Mouse (Mus musculus) G1E (cell line): Measurements from ENCODE around the gene Fads2. TPM values are rescaled to one million over a fixed set of nuclear protein-coding genes. Genes with fewer than 3 reads are reported as not detected.
"Not testable (repeated sequence)": the region's sequence is repeated elsewhere in the genome, so short reads cannot be mapped to it uniquely, and the experiment has no call there.

Experiments
- ATAC-seq: 2 replicates; pipeline ENCODE4 v1.8.0; 2016; ENCODE audit warnings: mild to moderate bottlenecking; ENCODE audit not compliant: insufficient number of reproducible peaks, poor library complexity, low FRiP score, severe bottlenecking; ENCODE audit errors: extremely low read depth
- DNase-seq: peaks from one replicate; pipeline ENCODE4 v3.0.0; 2012; ENCODE audit warnings: low spot score
- H3K27me3 ChIP-seq: 2 replicates; pipeline ENCODE4 v1.6.1; 2012; ENCODE audit warnings: mild to moderate bottlenecking, low read length, inconsistent platforms; ENCODE audit not compliant: insufficient read depth
- H3K36me3 ChIP-seq: replicated peaks from 2 replicates; pipeline ENCODE3; 2012; ENCODE audit warnings: mild to moderate bottlenecking, inconsistent platforms
- H3K4me1 ChIP-seq: 2 replicates; pipeline ENCODE4 v1.6.1; 2012; ENCODE audit warnings: low read depth, low read length, inconsistent platforms, mixed read lengths; ENCODE audit not compliant: insufficient read depth
- H3K4me3 ChIP-seq: 2 replicates; pipeline ENCODE4 v1.5.1; 2012; ENCODE audit warnings: low read depth, mild to moderate bottlenecking, inconsistent platforms, low read length, moderate library complexity, mixed read lengths
- H3K9me3 ChIP-seq: replicated peaks from 2 replicates; pipeline ENCODE4 v1.6.1; 2012; ENCODE audit warnings: inconsistent platforms
- CTCF ChIP-seq: IDR thresholded peaks from 2 replicates; pipeline ENCODE4 v1.5.1; 2012; ENCODE audit warnings: low read depth, low read length, inconsistent platforms, mixed read lengths
- GATA1 ChIP-seq: IDR thresholded peaks from 2 replicates; pipeline ENCODE4 v1.6.1; 2012; ENCODE audit warnings: borderline replicate concordance, low read length, inconsistent platforms, mixed read lengths
- GATA2 ChIP-seq: IDR thresholded peaks from 2 replicates; pipeline ENCODE4 v1.6.1; 2012; ENCODE audit warnings: low read depth, low read length, inconsistent platforms, borderline replicate concordance
- POLR2AphosphoS5 ChIP-seq: IDR thresholded peaks from 2 replicates; pipeline ENCODE4 v1.6.1; 2012; ENCODE audit warnings: low read depth, low read length, inconsistent platforms; ENCODE audit not compliant: insufficient replicate concordance
- TAL1 ChIP-seq: conservative IDR thresholded peaks from 2 replicates; pipeline ENCODE4 v1.6.1; 2012; ENCODE audit warnings: low read depth, low read length, inconsistent platforms, mixed read lengths
- polyA plus RNA-seq: library from polyadenylated mRNA; stranded (reverse); fragments of >175 nt; gene quantifications from 2 replicates; pipeline ENCODE4 v1.2.3, GENCODE M21; 2012
- total RNA-seq, 2 experiments: library from RNA; stranded (forward) in 1 of 2; stranded (reverse) in 1 of 2; fragments of 200-1000 nt in 1 of 2; fragments of >200 nt in 1 of 2; fragmentation: Nextera tagmentation in 1 of 2; gene quantifications; 2 replicates each; pipeline ENCODE4 v1.2.3; 2014 to 2017

Fads2 gene
- total and polyA plus RNA-seq, 3 experiments, result 182 to 275 (median 226) TPM

DNA sequence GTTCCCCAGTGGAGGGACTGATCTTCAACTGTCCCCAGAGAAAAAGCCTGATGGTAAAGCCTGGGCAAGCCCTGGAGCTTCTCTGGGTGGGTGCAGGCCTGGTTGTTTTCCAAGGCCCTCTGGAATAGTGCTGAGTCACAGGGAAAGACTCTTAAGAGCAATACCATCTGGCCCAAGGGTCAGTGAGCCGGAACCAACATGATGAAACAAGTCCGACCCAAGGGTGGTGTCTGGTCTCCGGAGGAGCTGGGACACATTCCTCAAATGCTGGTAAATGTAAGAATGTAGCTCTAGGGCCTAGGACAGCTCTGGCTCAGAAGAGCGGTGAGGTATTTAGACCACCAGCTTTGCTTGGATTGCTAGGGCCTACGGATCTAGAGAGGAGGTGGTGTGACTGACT lies 35.9 kb upstream of the Fads2 start:
- ATAC-seq, result no peak
- TF ChIP-seq TAL1, result no peak
- no peak for TF ChIP-seq POLR2AphosphoS5
- TF ChIP-seq GATA1, result no peak
- no peak for TF ChIP-seq CTCF
- no peak for TF ChIP-seq GATA2
- H3K36me3 ChIP-seq, result no peaks in the 10 kb centered on the region
- no peak for DNase-seq
- H3K27me3 ChIP-seq, result peaks cover 5% of the 10 kb centered on the region; the same call in 1 of the 2 replicates
- no peak overlapping the region for H3K4me3 ChIP-seq
- H3K4me1 ChIP-seq, result peaks cover 9% of the 10 kb centered on the region
- no peaks in the 10 kb centered on the region for H3K9me3 ChIP-seq

DNA sequence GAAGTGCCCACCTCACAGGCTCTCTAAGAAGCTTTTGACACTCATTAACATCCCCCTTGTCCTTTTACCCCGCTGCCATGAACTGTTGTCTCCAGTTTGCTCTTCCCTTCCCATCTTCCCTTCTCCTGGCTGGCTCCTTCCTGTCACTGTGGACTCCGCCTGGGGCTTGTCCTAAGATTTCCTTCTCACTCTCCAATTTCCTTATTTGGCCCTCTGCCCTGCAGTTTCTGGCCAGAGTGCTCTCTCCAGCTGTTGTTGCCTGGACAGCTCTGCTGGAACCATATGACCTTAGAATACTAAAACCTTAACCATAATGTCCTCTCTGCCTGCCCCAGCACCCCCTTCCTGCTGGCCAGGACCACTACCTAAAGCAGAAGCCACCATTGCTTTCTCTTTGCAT lies 33.1 kb upstream of the Fads2 start:
- H3K27me3 ChIP-seq, result 0 out of 2 replicates have a peak, but pooled peaks cover 5% of the 10 kb centered on the region
- ATAC-seq (no peak), DNase-seq (no peak)
- H3K4me3 ChIP-seq, result no peak overlapping the region
- no peaks in the 10 kb centered on the region for H3K9me3 ChIP-seq
- no peaks in the 10 kb centered on the region for H3K36me3 ChIP-seq
- peaks cover 5% of the 10 kb centered on the region for H3K4me1 ChIP-seq
- TF ChIP-seq CTCF (no peak), GATA2 (no peak), TAL1 (no peak), GATA1 (no peak), POLR2AphosphoS5 (no peak)

DNA sequence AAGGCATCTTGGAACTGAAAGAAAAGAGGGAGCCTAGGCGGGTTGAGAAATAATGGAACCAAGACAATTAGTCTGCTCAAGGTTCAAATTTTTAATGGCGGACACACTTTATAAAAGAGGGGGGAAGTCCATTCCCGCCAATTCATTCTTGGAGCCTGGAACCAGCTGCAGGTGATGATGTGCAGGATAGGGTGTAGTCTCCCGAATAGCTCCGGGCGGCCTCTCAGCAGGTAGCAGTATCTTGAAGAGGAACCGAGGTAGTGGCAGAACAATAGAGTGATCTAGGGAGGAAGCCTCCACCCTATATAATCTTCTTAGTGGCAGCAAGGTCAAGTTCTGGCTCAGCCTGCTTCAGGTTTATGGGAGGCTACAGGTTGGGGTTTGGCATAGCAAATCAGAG lies 28.0 kb upstream of the Fads2 start:
- H3K9me3 ChIP-seq, H3K4me3 ChIP-seq, ATAC-seq, H3K4me1 ChIP-seq, H3K36me3 ChIP-seq, DNase-seq: not testable (repeated sequence)
- peaks cover 13% of the 10 kb centered on the region; the same call in 1 of the 2 replicates for H3K27me3 ChIP-seq

DNA sequence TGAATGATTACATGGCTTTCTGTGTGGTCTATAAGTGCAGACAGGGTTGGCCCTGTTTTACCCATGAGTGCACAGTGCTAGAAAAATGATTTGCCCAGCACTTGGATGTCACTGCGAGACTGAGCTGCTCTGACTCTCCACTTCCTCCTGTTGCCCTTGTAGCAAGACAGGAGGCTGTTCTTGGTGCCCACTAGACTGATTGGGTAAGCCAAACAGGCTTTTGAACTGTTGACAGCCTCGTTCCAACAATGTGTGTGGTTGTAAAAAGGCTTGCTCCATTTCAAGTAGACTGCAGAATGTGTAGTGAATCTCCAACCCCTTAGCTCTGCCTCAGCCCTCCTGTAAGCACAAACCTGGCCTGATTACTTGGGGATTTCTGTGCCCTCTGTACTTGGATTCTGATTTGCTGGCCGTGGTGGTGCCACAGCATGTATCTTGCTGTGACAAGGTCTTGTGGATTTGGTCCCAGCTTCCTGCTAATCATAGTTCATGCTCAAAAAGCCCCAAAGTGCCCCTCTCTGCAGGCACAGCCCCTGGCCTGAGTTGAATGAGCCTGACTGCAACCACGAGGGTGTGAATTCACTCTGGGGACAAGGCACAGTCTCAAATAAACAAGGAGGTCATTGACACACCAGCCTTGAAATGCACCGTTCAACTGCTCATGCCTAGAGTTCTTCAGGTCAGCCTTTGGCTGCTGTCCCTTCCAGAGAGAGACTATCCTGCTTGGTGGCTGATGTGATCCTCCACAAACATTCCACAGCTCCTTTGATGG lies 25.1 kb upstream of the Fads2 start:
- no peaks in the 10 kb centered on the region for H3K9me3 ChIP-seq
- ATAC-seq, result no peak
- no peaks in the 10 kb centered on the region for H3K36me3 ChIP-seq
- no peak overlapping the region for H3K4me3 ChIP-seq
- H3K4me1 ChIP-seq, result 0 out of 2 replicates have a peak, but pooled peaks cover 8% of the 10 kb centered on the region
- DNase-seq, result no peak
- no peak for TF ChIP-seq CTCF
- no peak for TF ChIP-seq GATA1
- TF ChIP-seq TAL1, result no peak
- TF ChIP-seq POLR2AphosphoS5, result no peak
- H3K27me3 ChIP-seq, result peaks cover 14% of the 10 kb centered on the region; the same call in 1 of the 2 replicates

DNA sequence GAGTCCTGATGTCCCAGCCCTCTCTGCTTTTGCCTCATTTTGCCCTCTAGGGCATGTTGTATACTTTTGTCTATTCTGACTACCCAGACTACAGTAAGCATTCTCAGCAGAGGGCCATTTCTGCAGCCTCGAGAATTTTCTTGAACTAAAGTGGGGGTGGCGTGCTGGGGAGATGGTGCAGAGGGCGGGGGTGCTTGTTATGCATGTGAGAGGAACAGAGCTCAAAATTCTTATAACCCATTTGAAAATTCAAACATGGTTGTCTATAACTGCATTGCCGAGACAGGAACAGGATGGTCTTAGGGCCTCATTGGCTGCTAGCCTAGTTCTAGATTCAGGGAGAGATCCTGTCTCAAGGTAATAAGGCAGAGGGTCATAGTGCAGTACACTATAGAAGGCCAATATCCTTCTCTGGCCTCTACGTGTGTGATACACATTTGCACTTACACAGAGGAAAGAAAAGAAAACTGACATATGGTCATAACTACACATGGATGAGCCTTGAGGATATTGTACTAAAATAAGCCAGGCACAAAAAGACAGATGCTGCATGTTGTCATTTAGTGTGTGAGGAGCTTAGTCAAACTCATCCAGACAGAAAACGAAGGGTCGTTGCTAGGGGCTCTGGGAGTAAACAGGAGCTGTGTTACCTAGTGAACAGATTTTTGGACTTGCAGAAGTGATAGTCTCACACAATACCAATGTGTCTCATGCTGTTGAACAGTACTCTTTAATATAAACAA lies 22.5 kb upstream of the Fads2 start:
- no peaks in the 10 kb centered on the region for H3K36me3 ChIP-seq
- ATAC-seq, result no peak
- TF ChIP-seq CTCF, result no peak
- TF ChIP-seq TAL1, result no peak

DNA sequence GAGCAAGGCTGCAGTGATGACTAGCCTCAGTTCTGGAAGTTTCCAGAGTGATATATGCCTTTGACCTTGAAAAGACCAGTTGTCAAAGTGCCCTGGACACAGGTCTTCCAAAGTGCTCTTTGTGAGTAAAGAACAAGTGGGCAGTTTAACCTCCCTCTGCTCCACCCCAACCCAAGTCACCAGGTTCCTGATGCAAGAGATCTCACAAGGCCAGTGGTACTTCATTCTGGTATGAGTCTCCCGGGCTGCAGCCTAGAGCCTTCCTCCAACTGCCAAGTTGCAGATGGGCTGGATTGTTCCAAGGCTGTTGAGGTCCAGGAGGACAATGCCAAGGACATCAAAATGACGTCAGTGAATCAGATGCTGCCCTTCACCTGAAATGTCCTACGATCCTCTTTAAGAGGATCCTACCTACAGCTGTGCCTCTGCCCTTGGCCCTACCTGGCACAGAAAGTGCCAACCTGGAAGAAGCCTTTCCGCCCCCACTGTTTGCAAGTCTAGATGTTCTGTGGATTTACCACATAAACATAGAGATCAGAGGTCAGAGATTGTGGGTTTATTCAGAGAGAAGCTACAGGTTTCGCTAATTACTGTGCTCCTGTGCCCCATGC lies 20.6 kb upstream of the Fads2 start:
- ATAC-seq (no peak), DNase-seq (no peak)
- Histone ChIP-seq H3K4me1 (peaks cover 15% of the 10 kb centered on the region), H3K36me3 (no peaks in the 10 kb centered on the region), H3K9me3 (no peaks in the 10 kb centered on the region), H3K27me3 (peaks cover 14% of the 10 kb centered on the region; the same call in 1 of the 2 replicates), H3K4me3 (no peak overlapping the region)
- TF ChIP-seq GATA1 (no peak), POLR2AphosphoS5 (no peak), TAL1 (no peak), GATA2 (no peak), CTCF (no peak)

More for the DNA sequence above, 22.5 kb upstream of the Fads2 start:
- Histone ChIP-seq H3K4me3 (no peak overlapping the region), H3K27me3 (peaks cover 14% of the 10 kb centered on the region; the same call in 1 of the 2 replicates), H3K4me1 (0 out of 2 replicates have a peak, but pooled peaks cover 8% of the 10 kb centered on the region), H3K9me3 (no peaks in the 10 kb centered on the region)
- no peak for DNase-seq
